Mouse (Mus musculus) urinary bladder, postnatal 4 days (tissue): Measurements from ENCODE around the gene Ly6g6d.

Experiments used
- DNase-seq, 2 experiments: peaks; one replicate each; pipeline ENCODE4 v3.0.0; 2021 to 2022; ENCODE audit warnings: low spot score in 2 of 2

The Ly6g6d gene

DNA sequence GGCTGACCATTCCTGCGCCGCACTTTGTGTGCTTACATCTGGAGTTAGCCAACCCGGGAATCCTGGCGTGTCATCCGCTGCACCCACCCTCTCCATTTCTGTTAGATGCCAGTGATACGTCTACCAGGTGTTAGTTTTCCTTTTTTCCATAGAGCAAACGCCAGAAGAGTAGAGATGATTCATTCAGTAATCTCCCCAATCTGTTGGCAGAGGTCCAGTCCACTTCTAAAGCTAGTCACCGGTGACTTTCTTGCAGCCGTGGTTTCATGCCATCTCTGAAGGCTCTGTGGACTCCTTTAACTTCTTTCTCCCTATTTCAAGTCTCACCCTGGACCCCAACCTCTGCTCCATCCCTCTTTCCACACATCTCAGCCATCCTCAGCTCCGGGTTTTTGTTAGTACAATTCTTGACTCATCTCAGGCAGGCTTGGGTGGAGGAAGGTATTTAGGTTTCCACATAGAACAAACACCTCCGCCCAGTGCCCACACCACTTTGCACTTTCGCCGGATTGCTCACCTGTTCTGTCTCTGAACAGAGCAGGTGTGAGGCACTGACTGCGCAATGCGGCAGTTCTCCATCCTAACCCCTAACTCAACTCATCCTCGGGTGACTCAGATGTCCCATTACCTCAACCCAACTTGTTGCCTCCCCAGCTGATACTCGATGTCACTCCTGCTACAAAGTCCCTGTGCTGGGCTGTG is 9.5 kb downstream of the Ly6g6d start:
- no peak for DNase-seq

DNA sequence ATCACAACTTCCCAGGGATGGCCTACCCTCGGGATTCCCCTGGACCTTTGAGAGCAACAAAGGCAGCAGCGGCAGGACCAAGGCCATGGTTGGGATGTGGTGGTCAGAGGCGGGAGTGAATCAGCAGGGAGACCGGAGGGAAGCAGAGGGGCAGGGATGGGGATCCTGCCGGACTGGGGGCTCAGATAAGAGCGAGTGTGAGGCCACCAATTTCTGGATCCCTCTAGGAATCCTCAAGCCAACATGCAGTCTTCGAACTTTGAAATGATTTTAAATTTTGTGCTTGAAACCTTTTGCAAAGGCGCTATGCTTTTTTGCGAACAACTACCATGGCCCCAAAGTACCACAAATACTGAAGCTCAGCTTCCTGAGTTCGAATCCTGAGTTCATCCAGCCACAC is 11.8 kb downstream of the Ly6g6d start, which contains the start of gene Mpig6b:
Mpig6b (minus strand) TSS at position 101 of the 400 bp plus-strand sequence.
- DNase-seq = no peak

GRCm38 (mm10) chr17:35064951-35065947 is 12.6 kb downstream of the Ly6g6d start, which contains the start of gene Ly6g6c:
Gene Ly6g6c (plus strand): TSS chr17:35065388.
- DNase-seq = peak in 1 of 2 experiments; percentile 65

DNA sequence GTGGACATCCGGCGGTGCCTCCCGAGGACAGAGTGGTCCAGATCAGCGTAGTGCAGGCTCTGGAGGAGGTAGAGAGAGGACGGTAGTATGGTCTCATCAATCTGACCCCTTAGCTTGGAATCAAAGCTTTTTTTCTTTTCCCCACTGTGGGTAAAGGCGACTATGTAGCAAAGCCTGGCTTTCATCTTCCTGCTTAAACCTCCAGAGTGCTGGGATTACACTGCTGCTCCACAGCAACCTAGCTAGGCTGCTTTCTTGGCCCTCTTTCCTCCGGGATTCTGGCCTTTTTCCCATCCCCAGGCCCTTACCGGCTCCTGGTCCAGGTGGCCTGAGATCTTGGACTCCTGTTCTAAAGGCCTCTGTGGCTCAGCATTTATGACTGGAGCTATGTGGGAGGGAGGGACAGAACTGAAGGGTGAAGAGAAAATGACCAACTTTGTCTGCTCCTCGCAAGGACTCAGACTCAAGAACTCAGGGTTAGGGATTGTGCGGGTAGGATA is 13.4 kb downstream of the Ly6g6d start:
- no peak for DNase-seq

GRCm38 (mm10) chr17:35063466-35063865 is 14.4 kb downstream of the Ly6g6d start:
- no peak for DNase-seq

- no peak for DNase-seq
These were observed 16.6 kb downstream of the Ly6g6d start for GRCm38 (mm10) chr17:35061299-35061698.

DNA sequence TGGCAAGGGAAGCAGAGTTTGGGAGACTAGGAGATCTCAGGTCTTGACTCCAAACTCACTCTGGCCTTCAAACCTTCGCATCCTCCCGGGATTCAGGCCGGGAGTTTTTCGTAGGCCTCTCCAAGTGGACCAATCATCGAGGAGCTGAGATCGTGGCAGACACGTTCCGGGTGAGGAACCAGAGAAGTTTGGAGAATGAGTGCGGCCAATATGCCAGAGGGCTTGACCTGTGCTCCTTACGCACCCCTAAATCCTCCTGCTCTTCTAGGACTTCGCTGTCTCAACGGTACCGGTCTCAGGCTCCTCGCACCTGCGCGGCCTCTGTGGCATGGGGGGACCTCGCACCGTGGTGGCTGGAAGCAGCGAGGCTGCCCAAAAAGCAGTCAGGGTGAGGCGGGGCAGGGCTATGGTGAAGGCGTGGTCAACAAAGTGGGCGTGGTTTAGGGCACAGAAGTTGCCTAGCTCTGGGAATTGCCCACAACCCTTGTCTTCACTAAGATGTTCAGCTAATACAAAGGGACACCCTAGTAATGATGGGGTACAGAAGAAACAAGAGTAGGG is 17.0 kb downstream of the Ly6g6d start:
- DNase-seq = no peak

- DNase-seq = no peak
These were observed 17.8 kb downstream of the Ly6g6d start for GRCm38 (mm10) chr17:35060071-35060470.

DNA sequence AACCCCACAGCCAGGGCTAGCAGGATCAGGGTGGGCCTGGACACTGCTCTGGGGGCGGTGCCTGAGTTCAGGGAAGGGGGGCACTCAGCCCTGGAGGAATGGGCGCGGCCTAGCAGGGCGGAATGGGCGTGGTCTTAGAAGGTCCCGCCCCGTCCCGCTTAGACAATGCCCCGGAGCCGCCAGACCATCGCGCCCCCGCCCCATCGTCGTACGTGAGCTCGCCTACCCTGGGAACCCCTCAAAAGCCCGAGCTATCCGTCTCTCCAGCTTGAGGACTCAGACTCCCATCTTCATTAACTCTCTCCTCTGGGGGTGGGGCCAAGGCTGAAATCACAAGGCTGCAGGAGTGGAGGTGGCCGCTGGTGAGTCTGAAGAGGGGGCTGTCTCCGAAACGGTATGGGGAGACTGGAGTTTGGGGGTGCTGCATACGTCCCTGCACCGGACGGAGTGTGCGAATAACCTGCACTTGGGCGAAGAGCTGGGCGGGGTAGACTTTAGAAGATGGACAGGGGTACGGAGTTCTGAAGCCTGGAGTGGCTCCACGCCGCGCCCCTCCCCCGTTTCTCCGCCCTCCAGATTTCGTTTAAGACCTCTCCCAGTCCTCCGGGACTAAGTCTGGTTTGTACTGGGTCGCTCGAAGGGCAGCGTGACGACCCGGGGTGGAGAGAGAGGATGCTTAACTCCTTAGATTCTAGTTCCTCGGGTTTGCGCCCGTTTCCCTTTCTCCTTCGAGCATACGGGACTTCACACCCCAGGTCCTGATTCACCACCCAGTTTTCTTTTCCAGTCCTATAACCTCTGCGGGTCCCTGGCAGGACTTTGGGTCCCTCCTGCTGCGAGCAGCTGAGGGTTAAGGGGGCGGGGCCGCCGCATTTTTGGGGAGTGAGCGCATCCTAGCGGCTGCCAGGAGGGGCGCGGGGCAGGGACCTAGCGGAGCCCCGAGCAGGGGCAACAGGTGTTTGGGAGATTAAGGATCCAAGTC is 18.7 kb downstream of the Ly6g6d start, which contains the start of gene Ddah2:
Ddah2 (plus strand) TSS at position 125 of the 982 bp plus-strand sequence.
- peak; percentile 90 to 95 for DNase-seq

GRCm38 (mm10) chr17:35058316-35058715 is 19.5 kb downstream of the Ly6g6d start:
- DNase-seq = no peak

DNA sequence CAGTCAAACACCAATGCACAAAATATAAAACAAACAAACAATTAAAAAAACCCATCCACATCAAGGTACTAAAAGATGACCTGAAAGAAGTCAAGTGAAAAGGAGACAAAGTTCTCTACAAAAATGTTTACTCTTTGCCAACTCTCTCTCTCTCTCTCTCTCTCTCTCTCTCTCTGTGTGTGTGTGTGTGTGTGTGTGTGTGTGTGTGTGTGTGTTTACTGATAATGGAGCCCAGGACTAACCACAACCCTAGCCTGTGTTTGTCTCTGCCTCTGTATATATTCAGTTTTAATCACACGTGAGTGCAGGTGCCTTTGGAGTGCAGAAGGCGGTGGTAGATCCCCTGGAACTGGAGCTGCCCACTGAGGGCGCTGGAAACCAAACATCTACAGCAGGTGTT is 20.8 kb downstream of the Ly6g6d start:
- DNase-seq = no peak

DNA sequence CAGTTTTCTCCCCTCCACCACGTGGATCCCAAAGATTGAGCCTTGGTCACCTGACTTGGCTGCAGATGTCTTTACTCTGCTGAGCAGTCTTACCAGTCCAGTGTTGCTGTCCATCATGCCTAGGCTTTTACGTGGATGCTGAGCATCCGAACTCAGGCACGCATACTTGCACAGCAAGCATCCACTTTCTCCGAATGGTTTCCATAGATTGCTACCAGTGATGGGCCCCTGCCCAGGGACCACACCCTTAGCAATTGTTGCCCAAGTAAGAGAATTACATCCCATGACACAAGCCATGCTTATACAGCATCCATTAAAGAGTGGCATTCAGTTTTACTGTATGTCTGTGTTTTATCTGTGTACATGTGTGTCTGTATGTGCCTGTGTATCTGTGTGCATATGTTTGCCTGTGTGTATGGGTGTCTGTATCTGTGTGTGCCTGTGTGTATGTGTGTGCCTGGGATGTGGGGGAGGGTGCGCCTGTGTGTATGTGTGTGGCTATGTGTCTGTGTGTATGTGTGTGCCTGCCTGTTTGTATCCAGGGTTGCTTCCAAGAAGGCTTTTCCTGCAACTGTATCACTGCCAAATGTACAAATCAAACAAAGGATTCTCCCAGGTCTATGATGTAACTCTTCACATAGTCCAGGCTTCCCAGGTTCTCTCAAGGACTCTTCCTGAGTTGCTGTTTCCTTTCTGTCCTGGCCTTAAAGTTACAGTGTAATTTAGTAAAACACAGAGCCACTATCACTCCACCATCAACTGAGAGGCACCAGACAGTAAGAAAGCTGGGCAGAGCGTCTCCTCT is 22.0 kb downstream of the Ly6g6d start:
- DNase-seq = no peak

- DNase-seq = no peak
These were observed 25.5 kb downstream of the Ly6g6d start for GRCm38 (mm10) chr17:35052271-35052798.

DNA sequence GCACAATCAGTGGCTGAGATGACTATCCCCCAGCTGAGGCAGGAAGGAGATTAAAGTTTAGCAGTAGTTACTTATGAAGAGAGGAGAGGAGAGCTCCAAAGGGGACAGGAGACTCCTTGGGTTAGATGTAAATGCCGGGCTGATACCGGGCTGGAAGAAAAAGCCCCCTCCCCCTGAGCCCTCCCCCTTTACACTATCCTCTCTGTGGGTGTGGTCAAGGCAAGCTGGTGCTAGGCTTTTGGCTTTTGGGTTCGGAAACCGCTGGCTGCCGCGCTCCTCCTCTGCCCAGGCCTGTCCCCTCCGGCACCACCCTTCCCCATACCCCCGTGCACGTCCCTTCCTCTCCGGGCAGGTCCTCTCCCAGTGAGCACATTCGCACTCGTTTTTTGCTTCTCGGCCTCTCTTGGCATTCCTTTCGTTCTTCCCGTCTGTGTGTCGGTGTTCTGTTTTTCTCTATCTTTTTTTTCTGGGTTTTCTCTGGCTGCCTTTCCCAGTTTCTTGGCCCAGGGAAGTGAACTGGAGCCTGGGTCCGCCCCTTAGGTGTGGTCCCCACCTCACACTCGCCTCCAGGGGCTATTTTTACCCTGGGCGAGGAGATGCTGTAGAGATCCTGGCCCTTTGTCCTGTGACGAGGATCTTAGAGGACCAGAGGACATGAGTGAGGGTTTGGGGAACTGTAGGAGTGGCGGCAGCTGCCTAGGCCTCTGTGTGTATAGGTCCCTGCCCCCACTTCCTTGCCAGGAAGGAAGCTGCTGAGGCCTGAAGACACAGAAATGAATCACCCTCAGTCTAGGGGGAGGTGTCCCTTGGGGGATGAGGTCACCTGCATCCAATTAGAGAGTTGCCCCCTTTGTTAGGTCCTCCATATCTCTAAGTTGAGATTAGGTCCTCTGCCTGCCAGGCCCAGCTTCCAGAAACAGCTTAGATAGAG is 26.4 kb downstream of the Ly6g6d start:
- DNase-seq = peak; percentile 68 to 69

DNA sequence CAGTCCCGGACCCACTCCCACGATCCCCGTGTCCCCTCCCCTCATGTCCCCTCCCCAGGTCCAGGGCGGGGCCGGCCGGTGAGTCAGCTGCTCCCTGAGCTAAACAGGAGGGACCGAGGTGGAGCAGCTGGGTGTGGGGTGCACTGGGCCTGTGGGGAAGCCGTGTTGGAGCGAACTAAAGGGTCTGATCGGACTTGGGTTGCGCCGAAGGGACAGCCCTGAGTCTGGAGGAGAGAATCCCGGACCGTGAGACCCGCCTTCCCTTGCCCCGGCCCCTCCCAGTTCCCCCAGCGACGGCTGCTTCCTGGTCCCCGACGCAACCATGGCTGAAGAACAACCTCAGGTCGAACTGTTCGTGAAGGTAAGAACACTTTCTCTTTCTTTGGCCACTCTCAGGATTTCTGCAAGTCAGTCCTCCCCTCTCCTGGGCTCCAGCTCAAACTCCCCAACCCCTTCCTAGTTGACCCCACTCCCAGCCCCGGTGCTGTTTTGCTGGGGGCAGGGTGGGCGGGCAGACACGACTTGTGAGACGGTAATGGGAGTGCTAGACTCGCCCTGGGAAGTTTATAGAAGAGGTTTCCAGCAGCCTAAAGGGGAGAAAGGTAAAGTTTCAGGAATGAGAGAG is 27.6 kb downstream of the Ly6g6d start:
- peak; percentile 75 to 80 for DNase-seq

- DNase-seq = peak; percentile 74 to 79
These were observed 28.3 kb downstream of the Ly6g6d start, which contains the start of gene Clic1 for GRCm38 (mm10) chr17:35049561-35050016. Gene Clic1 (plus strand): TSS chr17:35049966.

GRCm38 (mm10) chr17:35048932-35049440 is 28.9 kb downstream of the Ly6g6d start:
- DNase-seq = no peak
